Mouse (Mus musculus) spleen, adult 12 weeks (tissue): ENCODE results near the gene Macrod2.

Source experiments
- DNase-seq: peaks from one replicate; pipeline ENCODE4 v3.0.0; 2022; ENCODE audit warnings: low spot score

The Macrod2 gene

DNA sequence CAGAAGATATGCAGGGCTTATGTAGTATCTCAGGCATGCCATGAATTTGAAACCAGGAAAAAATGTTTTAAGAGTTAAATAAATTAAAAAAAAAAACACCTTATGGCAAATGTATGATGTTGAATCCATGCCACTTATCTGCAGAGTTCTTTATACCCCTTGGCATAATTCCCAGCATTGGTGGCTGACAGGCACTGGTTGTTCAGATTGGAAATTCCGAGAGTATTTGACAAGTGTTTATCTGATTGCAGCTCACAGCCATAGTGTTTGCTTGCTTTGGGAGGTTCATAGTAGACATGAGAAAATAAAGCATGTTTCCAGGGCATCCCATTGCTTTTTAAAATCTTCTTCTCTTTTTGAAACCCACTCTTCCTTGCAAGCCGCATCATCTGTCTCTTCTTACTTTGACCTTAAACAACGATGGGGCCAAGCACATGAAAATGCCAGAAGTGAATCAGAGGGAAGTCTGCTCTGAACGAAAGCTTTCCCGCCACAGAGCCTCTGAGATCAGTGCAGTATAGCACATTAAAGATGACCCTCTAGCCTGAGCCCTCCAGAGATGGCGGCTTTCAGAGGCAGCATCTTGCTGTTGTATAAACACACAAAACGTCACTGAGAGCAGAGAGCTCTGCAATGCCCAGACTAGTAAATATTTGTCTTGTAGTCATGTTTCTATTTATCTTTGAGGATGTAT, 1305.8 kb downstream of the Macrod2 start:
- no peak for DNase-seq

DNA sequence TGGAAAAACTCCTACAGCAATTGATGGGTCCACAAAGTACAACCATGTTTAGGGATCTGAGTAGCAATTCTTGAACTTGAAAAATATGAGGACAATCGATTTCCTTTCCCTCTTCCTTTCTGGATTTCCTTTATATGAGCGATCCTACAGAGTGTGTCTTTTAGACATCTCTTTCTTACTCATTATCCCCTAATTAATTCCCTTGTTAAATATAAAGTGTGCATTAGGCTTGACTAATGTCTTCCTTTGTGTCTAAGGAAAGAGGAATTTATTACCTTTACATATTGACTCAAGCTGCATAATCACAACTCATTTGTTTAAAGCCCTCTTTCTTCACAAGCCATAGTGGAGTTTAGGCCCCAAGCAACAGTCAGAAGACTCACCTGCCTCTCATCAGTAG, 1316.7 kb downstream of the Macrod2 start:
- DNase-seq: no peak

DNA sequence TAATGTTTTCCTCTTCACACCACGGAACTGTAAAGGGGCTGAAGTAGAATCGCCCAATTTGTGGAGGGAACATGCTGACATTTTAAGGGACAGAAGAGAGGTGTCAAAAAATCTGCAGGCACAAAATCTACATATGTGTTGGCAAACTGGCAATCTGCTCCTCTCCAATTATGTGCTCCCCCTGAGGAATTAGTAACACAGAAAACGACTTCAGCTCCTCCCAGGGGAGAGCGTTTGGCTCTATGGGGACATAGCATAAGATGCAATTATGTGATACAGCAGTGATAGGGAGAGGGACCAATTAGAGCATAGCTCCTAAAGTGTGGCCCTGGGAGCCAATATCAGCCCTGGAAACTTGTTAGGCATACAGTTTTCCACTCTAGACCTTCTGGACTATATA, 1317.2 kb downstream of the Macrod2 start:
- DNase-seq: no peak

DNA sequence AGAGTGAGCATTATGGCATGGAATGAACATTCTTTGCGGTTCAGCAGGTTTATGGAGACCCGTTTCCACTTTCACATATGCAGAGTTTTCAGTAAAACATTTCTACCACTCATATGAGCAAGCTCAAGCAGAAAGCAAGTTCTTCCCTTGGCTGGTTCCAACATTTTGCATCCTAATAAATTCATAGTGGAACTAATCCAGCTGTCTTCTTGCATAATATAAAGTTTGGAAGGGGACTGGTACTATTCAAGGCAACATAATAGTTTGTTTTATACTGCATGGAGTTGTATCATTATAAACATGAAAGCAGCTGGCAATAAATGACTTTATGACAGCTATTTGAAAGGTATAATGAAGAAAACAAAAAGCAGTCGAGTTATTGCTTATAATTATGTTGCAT, 1320.0 kb downstream of the Macrod2 start:
- no peak for DNase-seq

DNA sequence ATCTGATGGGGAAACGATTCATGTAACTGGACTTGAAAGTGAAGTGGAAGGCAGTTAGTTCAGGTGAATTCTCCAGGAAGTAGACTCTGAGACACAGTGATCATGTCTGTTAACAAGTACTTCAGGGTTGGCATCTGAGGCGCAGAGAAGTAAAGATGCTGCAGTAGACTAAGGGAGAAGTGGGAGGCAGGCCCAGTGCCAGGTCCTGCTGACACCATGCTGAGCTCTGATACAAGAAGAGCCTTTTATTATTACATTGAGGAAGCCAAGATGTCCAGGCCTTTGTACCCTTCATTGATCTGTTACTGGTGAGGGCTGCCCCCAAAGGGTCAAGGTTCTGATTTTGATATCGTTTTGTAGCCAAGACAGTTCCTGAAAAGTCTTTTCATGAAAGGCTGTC, 1327.4 kb downstream of the Macrod2 start:
- DNase-seq: no peak

DNA sequence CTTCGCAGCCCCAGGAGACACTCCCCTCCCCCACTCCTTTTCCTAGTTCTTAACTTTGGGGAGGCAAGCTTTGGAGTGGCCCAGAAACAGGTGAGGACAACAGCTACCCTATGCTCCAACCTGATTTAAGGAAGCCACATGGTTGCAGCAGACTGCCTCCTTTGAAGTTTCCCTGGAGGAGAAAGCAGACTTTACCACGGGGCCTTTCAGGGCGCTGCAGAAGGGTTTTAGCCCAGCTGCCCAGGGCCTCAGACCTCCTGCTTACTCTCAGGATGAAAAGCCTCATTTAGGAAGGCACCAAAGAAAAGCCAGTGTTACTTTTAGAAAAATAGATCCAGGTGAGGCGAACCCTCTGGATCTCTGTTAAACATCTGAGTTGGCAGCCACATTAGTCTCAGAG, 1333.9 kb downstream of the Macrod2 start:
- DNase-seq: no peak

DNA sequence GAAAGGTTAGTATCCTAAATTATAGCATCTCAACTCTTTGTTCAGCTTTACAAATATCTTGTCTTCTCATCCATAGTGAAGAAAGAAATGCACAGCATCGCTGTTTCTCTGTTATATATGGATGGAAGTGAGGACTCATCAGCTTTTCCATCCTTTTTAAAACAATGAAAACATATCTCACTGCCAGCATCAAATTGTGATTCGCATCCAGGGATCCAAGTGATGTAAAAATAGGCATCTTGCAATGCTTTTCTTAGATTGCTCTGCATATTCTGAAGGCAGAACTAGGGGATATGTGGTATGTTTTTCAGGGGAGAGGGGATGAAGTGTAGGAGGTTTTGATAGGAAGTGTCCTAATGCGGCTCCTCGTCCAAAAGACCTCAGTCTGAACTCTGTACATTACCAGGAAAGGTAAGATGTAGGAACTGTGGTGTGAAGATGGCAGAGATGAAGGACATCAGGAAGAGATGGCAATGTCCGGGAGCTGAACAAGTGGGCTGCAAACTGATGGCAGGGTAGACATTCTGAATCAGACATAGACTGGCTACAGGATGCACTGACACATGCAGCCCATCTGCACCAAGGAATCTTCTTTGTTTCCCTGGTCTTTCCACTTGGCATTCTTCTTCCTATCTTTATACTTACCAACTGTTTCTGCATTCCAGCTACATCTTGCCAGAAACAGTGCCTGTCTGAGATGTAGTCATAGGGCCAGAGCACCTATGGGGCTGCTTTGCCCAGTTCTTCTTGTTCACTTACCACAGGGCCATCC, 1341.8 kb downstream of the Macrod2 start:
- no peak for DNase-seq

DNA sequence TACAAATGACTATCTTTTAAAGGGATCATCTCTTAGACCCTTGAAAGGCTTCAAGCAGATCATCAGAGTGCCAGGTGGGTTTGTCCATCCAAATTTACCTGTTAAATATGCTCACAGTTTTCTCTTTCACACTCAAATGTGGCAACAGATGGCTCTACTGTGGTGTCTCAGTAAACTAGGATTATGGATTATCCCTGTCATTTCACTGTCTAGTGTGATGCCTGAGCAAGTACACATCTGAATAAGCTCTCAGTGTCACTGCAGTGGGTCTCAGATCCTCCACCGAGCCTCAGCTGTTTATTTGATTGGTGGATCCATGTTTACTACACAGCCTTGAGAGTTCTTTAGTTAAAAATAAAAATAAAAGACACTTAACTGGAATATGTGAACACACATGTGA, 1343.6 kb downstream of the Macrod2 start:
- no peak for DNase-seq

DNA sequence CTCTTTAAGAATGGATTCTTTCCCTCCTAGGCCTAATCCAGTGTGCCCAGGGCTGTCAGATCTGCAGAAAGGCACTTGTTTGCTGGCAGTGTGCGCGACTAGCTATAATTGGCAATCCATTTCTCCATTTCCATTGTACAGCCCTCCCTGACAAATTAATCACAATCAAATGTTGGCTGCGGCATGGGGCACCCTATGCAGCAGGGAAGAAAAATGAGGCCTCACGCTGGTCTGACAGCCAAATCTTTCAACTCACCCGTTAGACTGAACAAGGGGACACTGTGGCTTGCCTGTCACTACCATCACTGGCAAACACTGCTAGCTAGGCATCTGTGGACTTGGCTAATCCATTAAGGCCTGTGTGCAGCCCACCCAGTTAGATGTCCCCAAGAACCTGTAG, 1345.2 kb downstream of the Macrod2 start:
- no peak for DNase-seq

DNA sequence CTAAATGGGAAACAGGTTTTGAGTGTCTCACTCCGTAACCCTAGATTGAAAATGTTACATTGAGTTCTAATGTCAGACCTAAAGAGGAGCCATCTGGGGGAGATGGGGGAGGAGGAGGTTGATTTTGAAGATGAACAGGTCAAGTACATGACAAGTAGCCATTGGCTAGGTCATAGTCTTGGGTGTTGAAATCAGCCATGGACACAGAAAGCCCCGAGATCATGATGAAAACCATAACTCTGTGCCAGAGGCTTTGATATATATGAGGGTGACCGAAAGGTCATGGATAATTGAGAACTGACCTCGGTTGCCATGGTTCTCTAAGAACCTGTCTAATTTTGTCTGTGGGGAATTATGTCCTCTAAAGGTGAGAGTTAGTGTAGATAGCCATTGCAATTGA, 1405.1 kb downstream of the Macrod2 start:
- DNase-seq: no peak

DNA sequence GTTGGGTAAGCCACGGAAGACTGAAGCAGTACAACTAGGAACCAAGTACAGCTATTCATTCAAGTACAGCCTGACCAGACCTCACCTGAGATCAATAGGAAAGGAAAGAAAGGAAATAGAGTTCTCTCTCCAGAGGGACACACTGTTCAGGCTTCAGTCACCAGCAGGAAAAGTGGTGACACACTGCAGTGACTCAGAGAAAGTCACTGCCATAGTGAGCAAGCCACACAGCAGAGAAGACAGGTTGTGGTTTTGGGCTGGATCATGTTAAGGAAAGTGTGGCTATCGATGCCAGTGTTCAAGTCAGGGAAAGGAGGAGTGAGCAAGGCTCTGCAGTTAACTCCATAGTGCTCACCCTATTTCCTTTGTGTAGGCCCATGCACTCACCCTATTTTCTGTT, 1405.8 kb downstream of the Macrod2 start:
- no peak for DNase-seq

DNA sequence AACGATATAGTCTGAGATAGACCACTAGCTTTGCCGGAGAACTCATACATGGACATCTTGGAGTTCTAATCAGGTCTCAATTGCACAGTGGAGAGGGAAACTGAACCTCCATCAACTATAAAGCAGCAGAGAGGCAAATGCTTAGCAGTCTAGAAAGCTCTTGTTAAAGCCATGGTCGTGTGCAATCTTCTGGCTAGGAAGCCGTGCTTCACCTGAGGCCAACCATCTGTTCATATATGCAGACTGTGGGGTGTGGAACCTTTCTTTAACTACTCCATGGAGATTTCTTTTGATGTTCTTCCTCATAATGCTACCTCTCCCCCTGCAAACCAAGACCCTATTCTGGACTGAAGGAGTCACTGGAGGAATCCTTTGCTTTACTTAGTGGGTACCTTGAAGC, 1421.2 kb downstream of the Macrod2 start:
- no peak for DNase-seq

DNA sequence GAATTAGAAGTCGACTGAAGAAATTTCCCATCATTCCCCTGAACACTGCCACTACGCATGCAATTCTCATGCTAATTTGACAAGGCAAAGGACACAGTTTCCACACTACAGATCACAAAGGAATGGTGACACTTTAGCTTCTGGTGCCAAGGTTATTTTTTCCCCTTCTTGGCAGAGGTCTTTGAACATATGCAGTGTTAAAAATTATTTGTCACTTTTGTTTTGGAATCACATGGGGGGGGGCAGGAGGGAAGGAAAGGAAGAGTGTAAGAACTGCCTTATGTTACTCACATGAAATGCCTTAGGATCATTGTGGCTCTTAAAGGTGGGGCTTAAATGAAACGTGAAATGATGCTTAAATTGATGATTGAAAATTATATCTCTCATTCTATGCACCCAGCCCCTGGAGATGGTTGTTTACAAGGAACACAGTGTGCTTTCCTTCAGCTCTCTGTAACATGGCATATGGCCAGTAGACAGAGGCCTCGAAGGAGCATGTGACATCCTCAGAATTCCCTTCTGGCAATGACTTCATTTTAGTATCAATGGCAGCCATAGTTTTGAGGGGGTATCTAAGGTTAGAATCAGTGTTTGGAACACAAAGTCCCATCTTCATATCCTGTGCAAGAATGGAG, 1422.6 kb downstream of the Macrod2 start:
- DNase-seq: no peak

DNA sequence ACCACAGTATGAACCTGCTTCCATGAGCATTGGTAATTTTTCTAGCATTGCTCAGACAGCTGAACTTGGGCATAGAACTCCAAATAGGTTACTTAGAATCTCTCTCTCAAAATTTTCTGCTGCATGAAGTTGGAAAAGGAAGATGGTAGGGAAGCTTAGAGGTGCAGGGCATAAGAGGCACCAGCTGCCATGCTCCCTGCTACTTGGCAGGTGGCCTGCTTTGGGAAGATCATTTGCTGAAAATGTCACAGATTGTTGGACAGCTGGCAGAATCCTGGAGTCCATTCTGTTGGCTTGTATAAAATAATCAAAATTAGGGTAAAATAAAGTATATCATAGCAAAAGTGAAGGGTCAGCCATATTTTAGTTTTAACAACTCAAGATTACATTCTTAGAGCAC, 1425.7 kb downstream of the Macrod2 start:
- no peak for DNase-seq

DNA sequence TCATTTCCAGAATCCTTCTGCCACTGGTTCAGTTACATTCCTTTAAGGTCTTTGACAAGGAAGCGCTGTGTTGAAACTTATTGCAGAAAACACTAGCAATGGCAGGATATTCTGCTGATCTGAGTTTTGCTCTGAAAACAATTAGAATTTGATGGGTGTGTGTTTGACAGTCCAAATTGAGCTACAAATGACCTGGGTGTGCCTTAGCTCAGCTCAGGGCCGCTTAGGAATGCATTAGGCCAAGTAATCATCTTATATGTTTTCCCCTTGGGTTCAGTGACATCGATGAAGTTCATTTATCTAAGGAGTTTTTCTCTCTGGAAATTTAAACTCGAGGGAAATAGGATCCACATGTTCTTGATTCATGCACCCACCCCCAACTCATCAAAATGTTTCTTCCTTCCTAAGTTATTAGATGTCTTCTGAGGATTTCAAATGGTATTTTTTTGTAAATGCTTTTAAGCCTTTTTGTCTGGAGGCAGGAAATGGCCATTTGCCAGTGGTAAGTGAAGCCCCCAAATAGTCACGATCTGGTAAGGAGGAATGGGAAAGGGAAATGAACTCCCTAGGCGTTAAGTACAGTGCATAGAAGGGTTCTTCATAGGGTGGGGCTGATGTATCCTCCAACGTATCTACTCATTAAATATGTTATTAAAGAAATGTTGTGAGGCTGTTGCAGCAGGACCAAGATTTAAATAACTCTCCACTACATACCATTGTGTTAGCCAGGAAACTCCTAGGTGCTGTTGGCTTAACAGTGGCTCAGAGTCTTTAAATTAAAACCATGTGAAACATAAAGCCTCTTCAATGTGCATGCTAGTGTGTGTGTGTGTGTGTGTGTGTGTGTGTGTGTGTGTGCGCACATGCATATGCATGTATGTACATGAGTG, 1430.7 kb downstream of the Macrod2 start:
- no peak for DNase-seq

DNA sequence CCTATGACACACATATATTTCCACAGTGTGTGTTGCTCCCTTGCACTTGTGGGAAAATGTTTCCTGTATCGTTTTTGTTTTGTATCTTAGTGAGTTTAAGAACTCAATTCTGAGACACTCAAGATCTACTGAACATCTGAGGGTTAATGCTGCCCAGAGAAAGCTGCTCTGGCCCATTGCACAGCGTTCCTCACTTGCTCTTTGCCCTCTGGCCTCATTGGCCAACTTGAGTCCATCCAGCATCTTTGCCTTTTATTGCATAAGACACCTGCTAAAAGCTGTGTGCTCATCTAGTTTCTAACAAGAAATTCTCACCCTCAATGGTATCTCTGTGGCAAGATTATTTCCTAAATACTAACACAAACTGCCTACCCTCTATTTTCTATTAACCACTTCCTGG, 1435.4 kb downstream of the Macrod2 start:
- DNase-seq: no peak

DNA sequence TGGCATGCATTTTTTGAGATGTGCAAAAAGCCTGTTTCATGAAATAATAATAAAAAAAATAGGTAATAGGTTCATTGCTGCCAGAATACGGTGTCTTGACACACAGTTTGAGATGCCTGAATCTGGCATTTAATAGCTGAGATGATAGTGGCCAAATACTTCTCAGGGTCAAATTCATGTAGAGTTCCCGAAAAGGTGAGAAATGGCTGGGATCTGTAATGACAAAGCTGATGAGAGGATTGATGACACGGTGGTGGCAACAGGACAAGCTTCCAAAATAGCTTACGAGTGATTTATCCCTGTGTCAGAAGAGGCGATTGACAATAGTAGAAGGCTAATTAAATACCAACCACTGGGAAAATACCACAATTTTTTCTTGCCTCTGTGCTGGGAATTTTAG, 1436.4 kb downstream of the Macrod2 start:
- no peak for DNase-seq

DNA sequence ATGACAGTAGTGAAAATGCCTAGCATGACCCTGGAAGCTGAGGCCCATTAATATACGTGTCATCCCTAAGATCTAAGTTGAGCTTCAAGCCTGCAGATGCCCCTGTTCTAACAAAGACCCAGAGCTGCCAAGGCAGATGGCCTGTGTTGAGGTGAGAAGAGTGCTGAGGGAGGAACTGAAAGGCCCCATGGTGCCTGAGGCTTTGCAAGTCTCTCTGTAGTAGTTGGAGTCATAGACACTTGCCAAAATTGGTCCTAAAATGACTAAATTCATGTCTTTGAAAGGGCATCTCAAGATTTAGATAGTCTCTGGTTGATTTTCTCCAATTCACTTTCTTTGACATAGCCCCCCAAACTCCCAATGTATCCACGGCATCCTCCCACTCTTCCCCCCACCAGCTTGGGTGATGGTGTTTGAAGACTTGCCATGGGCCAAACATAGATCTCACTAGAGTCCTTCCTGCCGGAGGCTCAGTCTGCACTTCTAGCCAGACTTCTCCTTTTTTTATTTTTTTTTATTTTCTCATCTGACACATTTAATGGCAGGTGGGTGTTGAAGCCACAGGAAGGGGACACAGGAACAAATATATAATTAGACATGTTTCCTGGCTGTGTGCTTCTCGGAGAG, 1439.2 kb downstream of the Macrod2 start:
- DNase-seq: no peak

DNA sequence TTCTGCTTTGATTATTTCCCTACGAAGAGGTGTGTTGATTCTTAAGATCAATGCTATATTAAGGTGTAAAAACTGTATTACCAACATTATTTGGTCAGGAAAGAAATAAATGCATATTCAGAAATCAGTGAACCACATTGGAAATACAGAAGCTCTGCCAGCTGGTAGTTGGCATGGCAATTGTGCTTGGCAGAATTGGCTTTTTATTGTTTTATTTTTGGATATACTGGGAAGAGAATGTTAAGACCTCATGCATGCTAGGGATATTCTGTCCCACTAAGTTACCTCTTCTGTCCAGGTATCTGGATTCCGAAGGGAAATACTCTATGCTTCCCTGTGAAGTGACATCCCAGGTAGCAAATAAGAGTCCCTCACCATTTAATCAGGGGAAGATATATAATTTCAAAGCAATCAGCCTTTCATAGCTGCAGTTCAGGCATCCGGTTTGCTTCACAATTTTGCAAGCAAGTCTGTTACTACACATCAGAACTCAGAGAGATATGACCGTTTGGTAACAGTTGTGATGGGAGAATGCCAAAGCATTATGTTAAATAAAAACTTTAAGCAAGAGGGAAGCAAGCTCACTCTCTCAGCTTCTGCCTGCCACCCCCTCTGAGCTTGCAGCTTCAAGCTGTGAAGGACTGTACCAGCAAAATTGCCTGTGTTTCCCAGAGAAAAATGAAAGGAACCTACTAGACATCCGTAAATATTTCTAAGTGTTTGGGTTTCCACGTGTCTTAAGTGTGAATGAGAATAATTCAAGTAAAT, 1449.5 kb downstream of the Macrod2 start:
- no peak for DNase-seq

DNA sequence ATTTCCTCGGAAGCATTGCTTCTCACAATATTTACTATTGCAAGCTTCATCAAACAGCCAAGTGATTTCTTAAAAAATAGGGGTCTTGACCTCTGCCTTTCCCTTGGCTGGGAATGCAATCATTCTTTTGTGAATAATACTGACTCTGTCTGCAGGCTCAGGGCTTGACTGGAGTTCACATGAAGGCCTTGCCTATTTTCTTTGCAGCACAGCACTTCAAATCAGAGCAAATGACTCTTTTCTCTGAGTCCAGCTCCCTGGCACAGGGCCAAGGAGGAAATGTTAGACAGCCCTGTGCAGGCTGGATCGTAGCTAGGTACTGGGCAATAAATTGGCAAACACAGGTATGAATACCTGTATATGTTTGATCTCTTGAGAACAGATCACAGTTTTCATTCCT, 1464.1 kb downstream of the Macrod2 start:
- no peak for DNase-seq

DNA sequence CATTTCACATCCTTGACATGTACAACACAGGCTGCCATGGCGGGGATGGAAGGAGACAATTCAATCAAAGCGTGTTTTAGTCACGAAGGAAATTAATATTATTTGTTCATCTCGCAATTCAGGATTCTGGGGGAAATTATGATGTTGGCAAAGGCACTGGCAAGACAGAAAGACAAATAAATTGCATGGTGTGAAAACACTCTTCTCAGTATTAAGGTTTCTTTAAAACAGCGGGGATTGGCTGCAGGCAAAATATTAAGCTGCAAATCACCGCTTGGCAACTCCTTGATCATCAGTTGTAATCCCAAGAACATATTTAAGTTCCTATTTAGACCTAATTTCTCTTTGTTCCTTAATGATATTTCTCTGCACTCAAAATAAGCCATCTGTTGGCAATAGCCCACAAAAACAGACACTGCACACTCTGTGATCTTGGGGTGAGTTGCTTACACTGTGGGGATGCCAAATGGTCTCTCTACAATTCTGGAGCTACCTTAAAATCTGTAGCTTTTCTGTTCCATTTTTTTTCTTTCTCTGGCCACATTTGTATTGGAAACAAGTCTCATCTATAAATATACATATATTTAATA, 1466.7 kb downstream of the Macrod2 start:
- DNase-seq: no peak
